Mouse (Mus musculus): ENCODE data around the gene Arhgef17.
A peak's percentile ranks its signal among the peaks of the same experiment; 100 is the strongest.

The Arhgef17 gene

DNA sequence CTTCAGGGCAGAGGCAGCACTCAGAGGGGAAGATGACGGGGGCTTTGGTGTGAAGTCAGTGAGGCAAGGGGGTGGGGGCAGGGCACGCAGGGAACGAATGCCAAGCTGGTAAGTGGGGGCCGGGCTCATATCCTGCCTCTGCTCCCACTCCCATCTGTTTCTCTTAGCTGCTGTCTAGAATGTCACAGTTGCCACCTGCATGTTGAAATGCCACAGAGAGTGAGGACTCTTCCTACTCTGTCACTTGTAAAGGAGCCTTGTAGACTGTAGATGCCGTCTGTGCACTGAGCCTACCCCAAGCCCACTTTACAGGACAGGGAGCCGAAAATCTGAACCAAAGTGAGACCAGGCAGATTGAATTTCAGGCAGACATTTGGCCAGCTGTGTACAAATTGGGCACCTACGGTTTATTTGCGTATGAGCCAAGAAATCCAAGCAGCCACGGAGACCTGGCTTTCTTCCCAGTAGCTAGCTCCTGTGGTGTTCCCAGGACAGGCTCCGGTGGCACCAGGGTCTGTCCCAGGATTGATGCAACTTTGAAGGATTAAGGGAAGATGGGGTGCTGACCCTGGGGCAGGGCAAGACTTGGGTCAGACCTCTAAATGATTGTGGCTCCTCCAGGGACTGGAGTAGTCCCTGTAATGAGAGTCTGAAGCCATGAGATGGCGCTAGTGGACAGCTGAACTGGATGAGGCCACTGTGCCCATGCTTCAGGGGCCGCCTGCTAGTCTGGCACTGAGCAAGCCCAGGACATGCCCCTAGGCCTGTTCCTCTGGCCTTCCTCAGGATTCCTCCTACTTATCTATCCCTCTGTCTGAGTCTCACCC is 11.1 kb upstream of the Arhgef17 start:
- DNase-seq (ENCODE audit: low spot score in 2 of 2), result peak in 1 of 2 experiments; percentile 32

DNA sequence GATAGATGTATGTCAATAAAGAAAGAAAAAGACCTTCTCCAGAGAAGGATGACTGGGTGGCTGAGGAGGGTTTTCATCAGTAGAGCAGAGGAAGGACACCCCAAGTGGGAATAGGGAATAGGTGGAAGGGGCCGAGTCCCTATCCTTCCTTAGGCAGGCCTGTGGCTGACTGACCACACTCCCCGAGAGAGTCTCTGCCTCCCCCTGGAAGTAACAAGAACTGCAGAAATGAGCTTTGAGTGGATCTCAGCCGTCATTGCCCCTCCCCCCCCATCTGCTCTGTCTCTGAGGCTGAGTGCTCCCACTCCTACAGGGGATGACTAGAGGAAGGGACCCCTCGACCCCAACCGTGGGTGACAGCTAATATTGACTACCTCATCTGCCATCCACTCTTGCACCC is 9.3 kb upstream of the Arhgef17 start:
- no peak for DNase-seq (ENCODE audit: low spot score in 2 of 2)

DNA sequence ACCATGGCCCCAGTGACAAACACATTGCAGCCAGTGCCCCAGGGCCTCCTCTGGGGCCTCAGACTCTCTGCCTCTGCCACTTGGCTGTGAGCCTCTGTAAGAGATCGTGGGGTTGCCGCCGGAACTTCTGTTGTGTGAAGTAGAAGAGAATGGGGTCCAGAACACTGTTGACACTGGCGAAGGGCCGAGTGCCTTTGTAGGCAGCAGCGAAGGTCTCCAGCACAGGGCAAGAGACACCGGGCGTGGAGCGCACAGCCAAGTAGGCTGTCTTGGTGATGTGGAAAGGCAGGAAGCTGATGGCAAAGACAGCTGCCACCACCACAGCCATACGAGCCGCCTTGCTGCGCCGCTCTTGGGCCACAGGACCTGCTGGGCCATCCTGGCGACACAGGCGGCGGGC is 6.2 kb upstream of the Arhgef17 start:
- DNase-seq (ENCODE audit: low spot score in 2 of 2), result no peak

DNA sequence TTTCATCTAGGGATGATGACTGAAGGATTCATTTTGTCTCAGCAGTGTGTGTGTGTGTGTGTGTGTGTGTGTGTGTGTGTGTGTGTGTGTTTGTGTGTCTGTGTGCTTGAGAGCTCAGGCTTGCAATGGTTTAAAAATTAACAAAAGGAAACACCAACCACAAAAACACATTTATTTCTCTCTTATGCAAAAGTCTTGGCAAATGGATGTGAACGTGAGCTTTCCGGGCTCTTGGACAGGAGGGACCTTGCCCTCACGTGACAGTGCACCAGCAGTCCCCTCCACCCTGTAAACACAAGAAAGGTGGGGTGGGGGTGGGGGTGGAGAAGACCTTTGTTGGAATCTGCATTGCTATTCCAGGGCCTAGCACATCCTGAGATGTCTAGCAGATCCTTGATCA is 5.6 kb upstream of the Arhgef17 start:
- no peak for DNase-seq (ENCODE audit: low spot score in 2 of 2)

DNA sequence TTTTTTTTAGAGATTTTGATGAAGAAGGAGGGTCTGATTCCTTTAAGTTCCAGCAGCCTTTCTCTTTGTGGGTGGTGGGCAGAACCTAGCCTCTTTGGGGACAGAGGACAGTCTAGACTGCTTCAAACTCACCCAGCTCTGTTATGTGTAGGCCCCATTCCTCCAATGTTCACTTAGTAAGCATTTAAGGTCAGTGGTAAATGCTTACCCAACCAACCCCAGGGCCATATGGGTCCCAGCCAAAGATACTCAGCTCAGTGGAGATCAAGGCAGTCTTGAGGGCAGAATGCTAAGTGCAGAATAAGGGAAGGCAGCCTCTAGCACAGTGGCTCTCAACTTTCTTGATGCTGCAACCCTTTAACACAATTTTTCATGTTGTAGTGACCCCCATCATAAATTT is 1.6 kb upstream of the Arhgef17 start:
- DNase-seq (ENCODE audit: low spot score in 2 of 2), result no peak

DNA sequence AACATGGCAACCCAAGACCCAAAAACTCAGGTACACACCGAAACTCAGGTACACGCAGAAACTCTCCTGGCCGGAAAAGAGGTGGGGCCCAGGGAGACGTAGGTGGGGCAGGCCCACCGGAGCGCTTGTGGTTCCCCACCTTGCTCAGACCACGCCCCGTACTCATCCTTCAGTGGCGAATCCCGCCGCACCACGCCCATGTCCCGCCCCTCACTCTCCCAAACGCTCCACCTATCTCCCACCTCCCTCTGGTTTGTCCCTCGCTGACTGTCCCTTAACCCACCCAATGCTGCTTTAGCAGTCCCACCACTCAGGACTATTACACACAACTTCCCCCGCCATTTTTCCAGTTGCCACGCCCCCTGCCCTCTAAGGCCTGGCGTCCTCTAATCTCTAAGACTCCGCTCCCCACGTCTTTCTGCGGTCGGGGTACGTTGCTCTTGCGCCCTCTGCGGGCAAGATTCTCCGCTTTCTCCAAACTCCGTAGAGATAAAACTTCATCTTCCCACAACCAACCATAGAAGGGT is 637 bp upstream of the Arhgef17 start:
- DNase-seq (ENCODE audit: low spot score in 2 of 2), result peak; percentile 51 to 71

DNA sequence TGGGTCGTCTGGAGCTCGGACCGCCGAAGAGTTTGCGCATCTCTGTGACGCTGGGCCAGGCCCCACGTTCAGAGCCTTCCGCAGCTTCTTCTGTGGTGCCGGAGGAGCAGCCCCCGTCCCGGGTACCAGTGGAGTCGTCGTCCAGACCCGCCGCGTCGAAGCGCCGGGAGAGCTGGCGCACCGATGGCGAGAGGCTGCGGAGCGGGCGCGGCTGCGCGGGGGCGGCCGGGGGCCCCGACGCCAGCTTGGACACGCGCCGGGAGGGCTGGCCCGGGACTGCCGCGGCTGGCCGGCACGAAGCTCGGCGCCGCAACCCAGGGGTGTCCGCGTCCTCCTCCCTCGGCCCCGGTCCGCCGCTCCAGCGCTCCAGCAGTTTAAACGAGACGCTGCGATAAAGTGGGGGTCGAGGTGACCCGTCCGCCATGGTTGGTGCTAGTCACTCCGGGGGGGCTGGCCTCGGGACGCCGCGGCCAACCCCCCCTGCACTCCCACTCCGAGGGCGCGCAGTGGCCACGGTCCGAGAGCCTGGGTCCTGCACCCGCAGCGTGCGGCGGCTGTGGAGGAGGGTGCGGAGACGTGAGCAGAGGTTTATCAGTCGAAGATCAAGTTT is 486 bp downstream of the Arhgef17 start:
- DNase-seq (ENCODE audit: low spot score in 2 of 2), result no peak

DNA sequence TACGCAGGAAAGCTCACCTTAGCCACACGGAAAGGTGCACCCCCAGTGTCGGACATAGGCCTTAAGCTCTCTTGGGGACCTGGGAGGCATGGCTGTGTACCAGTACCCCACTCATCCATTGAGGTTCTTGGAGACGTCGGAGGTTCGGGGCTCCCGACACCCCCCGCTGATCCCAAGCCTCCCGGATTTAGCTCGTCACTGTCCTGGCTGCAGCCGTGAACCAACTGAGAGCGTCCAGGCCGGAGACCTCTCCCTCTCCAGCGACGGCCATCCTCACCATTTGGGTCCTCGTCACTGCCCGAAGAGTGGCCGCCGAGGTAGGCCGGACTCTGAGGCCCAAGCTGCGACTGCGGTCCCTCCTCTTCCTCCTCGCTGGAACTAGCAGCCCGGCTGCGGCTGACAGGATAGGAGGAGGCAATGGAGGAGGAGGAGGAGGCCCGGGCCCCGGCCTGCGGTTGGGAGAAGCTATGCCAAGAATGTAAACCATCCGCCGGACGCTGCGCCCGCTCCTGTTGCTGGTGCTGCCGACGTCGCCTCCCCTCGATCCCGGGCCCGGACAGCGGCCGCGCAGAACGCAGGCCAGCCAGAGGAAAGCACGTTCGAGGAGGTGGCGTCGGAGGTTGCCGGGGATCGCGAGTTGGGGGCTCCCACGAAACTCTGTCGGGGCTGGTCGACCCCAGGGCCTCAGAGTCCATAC is 1.1 kb downstream of the Arhgef17 start:
- DNase-seq (ENCODE audit: low spot score in 2 of 2), result no peak

DNA sequence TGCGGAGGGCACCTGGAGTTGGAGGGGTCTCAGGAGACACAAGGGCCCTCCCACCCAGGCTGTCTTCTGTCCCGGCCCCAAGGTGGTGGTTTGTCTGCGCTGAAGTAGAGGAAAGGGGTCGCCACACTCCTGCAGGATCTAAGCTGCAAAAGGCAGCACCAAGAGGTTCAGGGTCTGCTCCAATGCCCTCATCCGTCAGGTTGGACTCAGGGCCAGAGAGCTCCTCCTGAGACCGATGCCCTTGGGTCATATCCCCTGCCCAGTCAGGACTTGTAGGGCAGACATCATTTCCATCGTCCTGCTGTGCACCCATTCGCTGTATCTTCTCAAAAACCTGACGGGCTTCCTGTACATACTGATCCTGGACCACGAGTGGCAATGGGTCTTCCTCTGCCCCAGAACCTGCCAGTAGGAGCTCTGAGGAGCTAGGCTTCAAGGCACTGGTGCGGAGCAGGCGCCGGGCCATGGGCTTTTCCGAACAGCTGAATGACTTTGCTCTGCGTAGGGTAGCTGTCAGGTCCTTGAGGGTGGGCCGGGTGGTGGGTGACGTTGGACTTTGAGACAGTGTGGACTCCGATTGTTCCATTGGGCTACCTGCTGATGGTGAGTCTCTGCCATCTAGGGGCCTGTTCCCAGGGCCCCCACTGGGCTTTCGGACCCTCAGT is 2.1 kb downstream of the Arhgef17 start:
- no peak for DNase-seq (ENCODE audit: low spot score in 2 of 2)

DNA sequence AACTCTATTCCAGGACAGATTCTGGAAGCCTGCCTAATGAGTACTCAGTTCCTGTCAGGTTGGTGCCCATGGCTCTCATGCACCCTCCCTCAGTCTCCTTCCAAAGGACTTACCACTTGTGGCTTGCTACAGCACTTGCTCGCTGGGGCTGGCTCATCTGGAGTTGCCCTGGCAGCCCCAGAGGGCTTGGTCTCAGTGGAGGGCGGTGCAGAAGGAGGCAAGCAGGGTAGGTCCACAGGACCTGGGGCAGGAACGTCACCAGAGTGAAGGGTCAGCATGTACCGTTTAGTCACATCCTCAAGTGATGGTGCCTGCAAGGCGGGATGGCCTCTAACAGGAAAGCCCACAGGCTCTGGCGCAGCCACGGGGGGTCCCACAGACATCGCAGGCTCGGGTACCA is 3.5 kb downstream of the Arhgef17 start:
- DNase-seq (ENCODE audit: low spot score in 2 of 2), result no peak

DNA sequence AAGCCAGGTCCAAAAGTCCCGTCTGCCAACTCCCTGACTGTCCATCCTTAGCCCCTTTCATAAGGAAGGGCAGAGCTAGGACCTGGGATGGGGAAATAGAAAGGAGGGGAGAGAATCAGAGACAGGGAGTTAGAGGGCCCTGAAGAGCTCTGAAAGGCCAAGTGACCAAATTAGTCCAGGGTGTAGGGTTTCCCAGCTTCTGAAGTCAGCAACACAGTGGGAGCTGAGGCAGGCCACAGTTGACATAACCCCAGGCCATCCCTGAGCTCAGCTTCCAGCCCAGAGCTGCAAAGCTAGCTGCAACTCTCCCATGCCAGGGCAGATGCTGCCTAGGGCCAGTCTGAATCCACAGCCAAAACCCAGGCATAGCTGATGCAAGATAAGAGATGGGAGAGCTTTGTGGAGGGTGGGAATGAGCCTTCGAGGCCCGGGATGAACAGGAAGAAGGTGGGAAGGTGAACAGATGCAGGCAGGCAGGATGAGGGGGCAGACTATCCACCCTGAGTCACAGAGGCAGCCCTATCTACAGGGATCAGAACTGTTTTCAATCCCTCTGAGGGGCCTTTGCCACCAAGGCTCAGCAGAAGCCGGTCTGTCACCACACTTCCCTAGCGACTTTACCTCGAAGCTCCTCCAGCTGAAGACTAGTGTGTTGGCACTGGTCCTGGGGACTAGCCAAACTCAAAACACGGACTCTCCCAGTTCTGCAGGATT is 4.5 kb downstream of the Arhgef17 start:
- DNase-seq (ENCODE audit: low spot score in 2 of 2), result no peak

DNA sequence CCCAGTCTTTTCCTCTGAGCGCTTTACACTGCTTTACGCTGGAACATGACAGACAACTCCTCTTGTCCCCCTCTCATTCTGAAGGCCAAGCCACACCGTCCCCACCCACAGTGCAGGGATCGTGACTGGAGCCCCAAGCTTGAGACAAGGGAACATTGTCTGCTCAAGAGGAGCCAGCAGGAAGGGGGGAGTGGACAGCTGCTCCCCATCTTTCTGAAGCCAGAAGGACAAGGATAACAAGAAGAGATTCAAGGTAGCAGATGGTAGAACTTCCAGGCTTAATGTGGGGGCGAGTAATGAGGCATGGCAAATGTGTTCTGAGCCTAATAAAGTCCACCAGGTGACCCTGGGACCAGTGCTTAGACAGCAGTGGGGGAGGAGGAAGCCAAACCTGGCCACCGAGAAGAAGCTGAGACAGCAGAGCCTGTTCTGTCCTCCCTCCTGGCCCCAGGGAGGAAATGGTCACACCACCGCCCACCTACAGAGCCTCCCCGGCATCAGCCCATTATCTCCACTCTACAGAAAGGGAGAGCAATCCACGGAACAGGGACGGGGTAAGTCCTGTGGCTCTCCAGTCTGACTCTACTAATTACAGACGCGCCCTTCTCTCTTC is 5.5 kb downstream of the Arhgef17 start:
- DNase-seq (ENCODE audit: low spot score in 2 of 2), result no peak

DNA sequence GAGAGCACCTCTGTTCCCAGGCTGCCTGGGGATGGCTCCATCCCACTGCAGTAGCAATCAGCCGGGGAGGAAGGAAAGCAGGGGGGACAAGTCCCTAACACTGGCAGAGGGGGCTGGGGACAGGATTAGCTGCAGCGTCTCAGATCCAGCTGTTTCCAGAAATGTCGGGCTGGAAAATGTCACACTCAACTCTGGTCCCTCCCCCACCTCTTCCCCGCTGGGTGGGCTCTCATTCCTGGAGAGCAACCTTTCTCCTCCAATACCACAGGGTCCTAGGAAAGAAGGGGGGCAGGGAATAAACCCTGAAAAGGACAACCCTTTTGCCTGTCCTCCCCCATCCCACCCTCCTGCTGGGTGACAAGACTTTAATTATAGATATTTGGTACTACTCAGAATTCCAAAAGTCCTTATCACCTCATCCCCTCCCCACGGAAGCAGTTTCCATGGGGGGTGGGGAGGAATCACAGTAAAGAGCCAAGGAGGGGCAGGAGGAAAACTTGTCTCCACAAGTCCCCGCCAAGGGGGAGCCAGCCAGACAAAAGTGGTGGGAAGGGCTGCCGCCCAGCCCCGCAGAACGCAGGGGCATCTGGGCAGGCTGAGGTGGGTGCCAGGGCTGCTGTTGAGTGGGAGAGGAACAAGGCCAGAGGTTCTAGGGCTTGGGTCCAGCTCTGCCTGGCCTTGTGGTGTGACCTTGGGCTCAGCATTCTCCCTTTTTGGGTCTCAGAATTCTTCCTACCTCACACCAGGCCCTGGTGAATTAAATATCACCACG is 7.0 kb downstream of the Arhgef17 start:
- DNase-seq (ENCODE audit: low spot score in 2 of 2), result no peak

DNA sequence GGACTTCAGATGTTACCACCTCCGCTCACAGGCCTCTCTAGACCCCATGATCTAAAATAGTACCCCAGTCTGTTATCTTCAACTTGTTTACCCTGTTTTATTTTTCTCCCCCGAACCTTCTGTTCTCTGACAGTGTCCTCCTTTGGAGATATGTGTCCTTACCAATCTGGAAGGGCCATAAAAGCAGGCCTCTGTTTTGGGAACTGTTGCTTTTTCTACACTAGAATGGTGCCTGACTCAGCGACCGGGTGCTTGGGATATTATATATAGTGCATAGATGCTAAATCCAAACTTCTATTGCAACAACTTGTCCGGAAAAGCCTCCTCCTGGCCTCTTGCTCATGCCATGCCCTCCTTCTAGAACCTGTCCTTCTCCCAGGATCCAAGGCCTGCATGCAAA is 7.7 kb downstream of the Arhgef17 start:
- no peak for DNase-seq (ENCODE audit: low spot score in 2 of 2)

DNA sequence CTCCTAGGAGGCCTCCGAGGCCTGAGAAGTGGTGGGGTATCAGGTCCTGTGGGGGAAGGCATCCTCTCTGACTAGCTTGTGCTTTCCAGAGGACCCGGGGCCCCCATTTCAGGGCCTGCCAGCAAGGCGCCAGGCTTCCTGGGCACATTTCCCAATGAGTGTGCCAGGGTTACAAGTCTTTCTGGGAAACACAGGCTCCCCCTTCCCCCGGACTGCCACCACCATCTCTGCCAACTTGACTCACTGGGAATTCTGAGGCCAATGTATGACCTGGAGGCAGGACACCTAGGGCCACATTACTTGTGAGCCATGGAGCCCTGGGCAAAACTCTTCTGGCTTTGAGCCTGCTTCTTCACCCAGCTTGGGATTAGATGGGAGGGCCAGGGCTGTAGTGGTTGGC is 9.0 kb downstream of the Arhgef17 start:
- no peak for DNase-seq (ENCODE audit: low spot score in 2 of 2)

DNA sequence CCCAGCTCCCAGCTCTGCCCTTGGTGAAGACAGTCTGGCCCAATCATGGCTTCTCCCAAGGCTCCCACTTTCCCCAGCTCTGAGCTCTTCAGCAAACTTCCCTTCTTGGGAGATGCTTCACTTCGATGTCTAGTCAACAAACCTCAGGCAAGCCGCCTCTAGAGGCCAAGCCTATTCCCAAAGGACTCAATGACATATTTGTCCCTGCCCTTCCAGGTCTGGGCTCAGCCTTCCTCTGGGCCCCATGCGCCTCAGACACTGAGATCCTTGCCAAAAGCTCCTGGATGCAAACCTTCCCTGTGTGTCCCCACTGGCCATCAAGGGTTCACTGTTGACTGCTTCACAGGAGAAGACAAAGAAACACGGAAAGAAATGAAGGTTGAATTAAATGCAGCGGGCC is 10.6 kb downstream of the Arhgef17 start:
- DNase-seq (ENCODE audit: low spot score in 2 of 2), result no peak

DNA sequence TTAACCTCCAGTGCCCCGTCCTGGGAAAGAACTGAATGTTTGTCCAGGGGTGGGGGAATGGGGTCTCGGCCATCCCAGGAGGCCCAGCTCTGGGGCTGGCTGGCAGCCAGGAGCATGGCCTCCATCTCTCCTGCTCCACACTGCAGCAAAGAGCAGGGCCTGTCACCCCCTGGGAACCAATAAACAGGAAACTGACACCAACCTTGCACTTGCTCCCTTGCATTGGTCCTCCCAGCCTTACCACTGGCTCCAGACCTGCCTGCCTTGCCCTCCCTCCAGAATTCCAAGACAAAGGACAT is 12.1 kb downstream of the Arhgef17 start:
- no peak for DNase-seq (ENCODE audit: low spot score in 2 of 2)

DNA sequence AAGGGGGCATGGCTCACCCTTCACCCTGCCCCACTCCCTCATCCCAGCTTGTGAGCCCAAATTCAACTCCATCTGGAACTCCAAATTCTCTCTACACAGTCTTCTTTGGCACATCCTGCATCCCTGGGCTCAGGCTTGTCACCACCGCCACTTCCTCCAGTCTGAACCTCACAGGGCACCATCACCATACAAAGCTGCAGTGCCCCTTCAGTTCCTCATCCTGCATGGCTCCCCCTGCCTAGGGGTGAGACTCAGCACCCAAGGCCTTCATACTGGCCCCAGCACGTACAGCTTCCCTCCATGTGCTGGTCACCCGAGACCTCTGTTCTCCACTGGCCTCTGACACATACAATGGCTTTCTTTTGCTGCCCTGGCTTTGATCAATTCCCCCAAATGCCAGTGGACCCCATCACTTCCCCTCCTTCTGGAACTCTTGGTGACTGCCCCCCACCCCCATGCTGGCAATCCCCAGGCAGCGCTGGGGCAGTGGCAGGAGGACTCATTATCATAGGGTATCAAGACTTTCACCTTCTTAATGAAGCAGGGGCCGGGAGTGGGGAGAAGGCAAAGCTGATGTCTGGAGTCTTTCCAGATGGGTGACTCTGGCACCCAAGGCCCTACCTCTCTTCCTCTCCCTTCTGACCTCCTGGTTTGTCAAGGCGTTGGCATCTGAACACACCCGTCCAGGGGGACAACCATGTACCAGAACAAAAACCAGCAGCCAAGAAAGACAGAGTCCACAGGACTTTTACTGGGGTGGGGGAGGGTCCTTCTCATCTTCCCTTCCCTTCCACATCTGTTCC is 12.7 kb downstream of the Arhgef17 start:
- no peak for DNase-seq (ENCODE audit: low spot score in 2 of 2)

DNA sequence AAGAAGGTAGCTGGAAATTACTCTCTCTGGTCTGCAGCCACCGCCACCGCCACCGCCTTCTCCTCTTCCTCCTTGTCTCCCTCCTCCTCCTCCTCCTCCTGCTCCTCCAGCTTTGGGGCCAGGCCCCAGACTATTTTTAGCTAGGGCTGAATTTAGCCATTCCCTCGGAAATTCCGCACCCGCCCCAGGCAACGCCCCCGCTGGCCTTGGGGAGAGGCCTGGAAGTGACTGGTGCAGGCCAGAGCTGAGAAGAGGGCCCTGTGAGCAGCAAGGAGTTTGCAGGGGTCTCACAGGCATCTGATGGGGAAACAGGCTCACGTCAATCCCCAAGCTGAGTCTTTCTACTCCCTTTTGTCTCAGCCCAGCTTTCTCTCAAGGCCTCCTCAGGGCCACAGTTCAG is 13.7 kb downstream of the Arhgef17 start:
- DNase-seq (ENCODE audit: low spot score in 2 of 2), result no peak

DNA sequence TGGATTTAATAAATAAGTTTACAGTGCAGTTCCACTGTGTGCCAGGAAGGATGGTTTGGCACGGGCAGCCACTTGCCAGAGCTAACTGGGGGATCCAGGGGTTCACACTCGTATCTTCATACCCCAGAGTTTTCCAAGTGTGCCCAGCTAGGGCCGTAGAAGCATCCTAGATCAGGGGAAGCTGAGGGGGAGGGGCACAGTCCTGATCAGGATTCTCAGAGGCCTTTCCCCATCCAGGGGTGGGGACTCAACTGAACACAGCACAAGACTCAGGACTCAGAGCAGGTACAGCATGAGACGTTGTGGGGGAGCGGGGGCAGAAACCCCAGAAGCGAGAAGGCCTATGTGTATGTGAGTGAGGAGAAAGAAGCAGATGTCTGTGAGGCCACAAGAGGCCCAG is 14.2 kb downstream of the Arhgef17 start:
- no peak for DNase-seq (ENCODE audit: low spot score in 2 of 2)
